Mouse (Mus musculus) limb, embryonic 13.5 days (tissue): ENCODE measurements around the gene Mecom. TPM values are rescaled to one million over a fixed set of nuclear protein-coding genes. Genes with fewer than 3 reads are reported as not detected.
A peak's percentile ranks its signal among the peaks of the same experiment; 100 is the strongest.
"Not testable (repeated sequence)": the region's sequence is repeated elsewhere in the genome, so short reads cannot be mapped to it uniquely, and the experiment has no call there.

Source experiments
- ATAC-seq: fragments of 200-750 bp; cut with Nextera tagmentation; 2 replicates; pipeline ENCODE4 v1.8.0; 2017; ENCODE audit warnings: low read depth, moderate number of reproducible peaks, moderate TSS enrichment; ENCODE audit not compliant: low FRiP score
- H3K27ac ChIP-seq: fragments of 300-500 bp; sonication (generic); 2 replicates; pipeline ENCODE4 v1.5.1; 2015; ENCODE audit warnings: inconsistent platforms, mild to moderate bottlenecking, moderate library complexity
- H3K27me3 ChIP-seq: fragments of 300-500 bp; sonication (generic); 2 replicates; pipeline ENCODE4 v1.6.1; 2015; ENCODE audit warnings: mild to moderate bottlenecking, inconsistent platforms
- H3K36me3 ChIP-seq: fragments of 300-500 bp; sonication (generic); 2 replicates; pipeline ENCODE4 v1.6.1; 2015; ENCODE audit warnings: inconsistent platforms, mild to moderate bottlenecking, moderate library complexity
- H3K4me1 ChIP-seq: fragments of 300-500 bp; sonication (generic); 2 replicates; pipeline ENCODE4 v1.6.1; 2015; ENCODE audit warnings: inconsistent platforms
- H3K4me2 ChIP-seq: fragments of 300-500 bp; sonication (generic); replicated peaks from 2 replicates; pipeline ENCODE4 v1.6.1; 2015; ENCODE audit warnings: inconsistent platforms, mild to moderate bottlenecking, moderate library complexity
- H3K4me3 ChIP-seq: fragments of 300-500 bp; sonication (generic); 2 replicates; pipeline ENCODE4 v1.5.1; 2015; ENCODE audit warnings: moderate library complexity, mild to moderate bottlenecking, inconsistent platforms
- H3K9ac ChIP-seq: fragments of 300-500 bp; sonication (generic); 2 replicates; pipeline ENCODE4 v1.6.1; 2015; ENCODE audit warnings: mild to moderate bottlenecking, inconsistent platforms
- H3K9me3 ChIP-seq: fragments of 300-500 bp; sonication (generic); 2 replicates; pipeline ENCODE4 v1.6.1; 2016; ENCODE audit warnings: inconsistent platforms
- WGBS: fragments of 180-500 bp; shearing (Covaris S2); methylation state at CpG from one replicate; pipeline ENCODE4 v1.1.7; 2015; 5-methylcytosine and 5-hydroxymethylcytosine counted together
- polyA plus RNA-seq: library from polyadenylated mRNA; unstranded; fragments of >200 nt; fragmentation: Nextera tagmentation; extraction: Ambion mirVana; gene quantifications from 2 replicates; pipeline ENCODE4 v1.2.1, GENCODE M21; 2015

Gene Mecom
- polyA plus RNA-seq, 1 experiment from 2014 or later: 90.7 TPM

DNA sequence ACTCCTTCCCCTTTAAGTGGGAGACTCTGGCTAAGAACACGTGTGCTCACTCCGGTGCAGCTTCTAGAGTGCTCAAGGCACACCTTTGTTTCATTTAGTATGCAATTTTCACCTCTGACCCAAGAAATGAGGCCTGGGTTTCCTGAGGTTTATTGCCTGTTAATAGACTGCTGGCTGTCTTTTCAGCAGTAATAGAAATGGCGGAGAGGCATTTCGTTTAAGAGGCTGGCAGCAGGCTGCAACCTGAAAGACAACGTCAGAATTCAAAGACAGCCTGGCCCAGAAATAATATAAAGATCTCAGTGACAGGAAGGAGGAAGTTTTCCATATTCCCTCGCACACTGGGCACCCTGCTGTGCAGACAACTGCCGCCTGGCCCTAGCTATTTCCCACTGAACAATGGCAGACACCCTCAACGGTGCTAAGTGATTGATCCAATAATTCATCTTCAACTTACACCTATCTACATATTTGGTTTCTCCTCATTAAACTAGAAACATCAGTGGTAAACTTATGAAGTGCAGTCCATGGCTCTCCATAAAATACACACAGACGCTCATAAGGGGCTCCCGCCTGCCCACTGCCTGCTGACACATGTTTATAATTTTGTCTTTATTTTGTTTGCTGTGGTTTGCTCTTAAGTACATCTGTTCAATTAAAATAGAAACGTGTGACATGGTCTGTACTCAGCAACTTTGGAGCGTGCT is 319.7 kb downstream of the Mecom start:
- H3K4me2 ChIP-seq: peak overlapping the region; percentile 51
- H3K36me3 ChIP-seq: no peaks in the 10 kb centered on the region
- no peaks in the 10 kb centered on the region for H3K9me3 ChIP-seq
- peaks cover 48% of the 10 kb centered on the region for H3K4me1 ChIP-seq
- WGBS: 14% methylated on average over 12 of the region's 12 CpGs
- peak; percentile 50 for ATAC-seq
- H3K27me3 ChIP-seq: no peaks in the 10 kb centered on the region
- no peak overlapping the region for H3K4me3 ChIP-seq
- no peak overlapping the region for H3K9ac ChIP-seq
- H3K27ac ChIP-seq: peak overlapping the region; percentile 76

DNA sequence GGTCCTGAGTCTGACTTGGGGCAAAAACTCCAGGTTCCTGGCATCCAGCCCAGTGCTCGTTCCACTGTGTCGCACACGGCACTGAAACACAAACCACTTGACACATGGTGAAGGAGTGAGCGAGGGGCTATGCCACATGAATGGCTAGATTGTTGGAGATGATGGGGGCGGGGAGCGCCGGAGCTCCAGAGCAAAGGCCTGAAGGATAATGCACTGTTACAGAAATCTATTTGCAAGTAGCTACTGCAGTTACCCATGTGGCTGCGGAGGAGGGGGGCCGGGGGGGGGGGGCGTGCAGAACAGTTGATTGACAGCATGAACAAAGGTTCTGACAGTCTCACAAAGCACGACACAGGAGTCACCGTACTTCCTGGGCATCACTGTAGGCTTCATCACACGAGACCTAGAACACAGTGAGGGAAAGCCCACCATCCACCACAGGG is 320.9 kb downstream of the Mecom start:
- Histone ChIP-seq H3K9me3 (no peaks in the 10 kb centered on the region), H3K27me3 (no peaks in the 10 kb centered on the region), H3K4me2 (peak overlapping the region; percentile 51), H3K36me3 (no peaks in the 10 kb centered on the region), H3K9ac (no peak overlapping the region), H3K4me1 (peaks cover 58% of the 10 kb centered on the region), H3K27ac (peak overlapping the region; percentile 76), H3K4me3 (no peak overlapping the region)
- peak; percentile 53 for ATAC-seq
- WGBS: 33% methylated on average over 13 of the region's 13 CpGs

DNA sequence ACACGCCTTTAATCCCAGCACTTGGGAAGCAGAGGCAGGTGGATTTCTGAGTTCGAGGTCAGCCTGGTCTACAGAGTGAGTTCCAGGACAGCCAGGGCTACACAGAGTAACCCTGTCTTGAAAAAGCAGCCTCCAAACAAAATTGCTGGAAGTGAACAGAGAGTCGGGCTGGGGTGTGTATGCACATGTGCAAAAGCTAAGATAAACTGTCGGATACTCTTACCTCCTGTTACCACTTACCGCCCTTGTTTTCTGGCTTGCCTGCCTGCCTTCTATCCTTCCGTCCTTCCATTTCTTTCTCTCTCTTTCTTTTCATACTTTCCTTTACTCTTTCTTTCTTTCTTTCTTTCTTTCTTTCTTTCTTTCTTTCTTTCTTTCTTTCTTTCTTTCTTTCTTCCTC is 322.6 kb downstream of the Mecom start:
- not testable (repeated sequence) for H3K36me3 ChIP-seq, H3K27me3 ChIP-seq, H3K9ac ChIP-seq, ATAC-seq, H3K4me3 ChIP-seq, H3K27ac ChIP-seq, H3K4me2 ChIP-seq, H3K9me3 ChIP-seq
- 76% methylated on average over 6 of the region's 6 CpGs for WGBS
- H3K4me1 ChIP-seq: peaks cover 73% of the 10 kb centered on the region

DNA sequence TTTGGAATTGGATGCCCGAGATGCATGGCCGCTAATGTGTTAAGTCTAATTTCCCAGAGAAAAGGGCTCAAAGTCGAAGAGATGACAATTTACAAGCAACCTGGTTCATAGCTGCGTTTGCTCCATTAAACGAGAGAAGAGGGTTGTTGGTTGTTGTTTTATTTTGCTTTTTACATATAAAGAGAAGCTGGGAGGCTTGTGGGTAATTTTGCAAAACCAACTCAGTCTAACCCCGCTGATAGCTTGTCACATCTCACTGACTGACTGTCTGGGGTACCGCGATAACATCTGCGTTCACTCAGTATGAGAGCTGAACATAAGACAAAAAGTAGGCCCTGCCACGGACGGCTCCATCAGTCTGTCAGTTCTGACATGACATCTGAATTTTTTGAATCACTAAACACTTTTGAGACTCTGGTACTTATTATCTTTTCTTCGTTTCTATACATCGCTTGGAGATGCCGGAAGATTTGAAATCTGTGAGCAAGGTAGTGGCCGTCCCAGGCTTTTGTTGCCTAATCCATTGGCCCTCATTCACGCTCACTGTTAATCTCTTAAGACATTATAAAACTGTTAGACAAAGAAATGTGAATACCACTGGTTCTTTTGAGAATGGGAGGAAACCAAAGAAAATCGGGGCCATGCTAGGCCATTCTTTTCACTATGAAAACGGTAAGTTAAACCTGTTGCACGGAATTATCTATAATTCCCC is 327.0 kb downstream of the Mecom start:
- no peak for ATAC-seq
- H3K4me1 ChIP-seq: peaks cover 66% of the 10 kb centered on the region

DNA sequence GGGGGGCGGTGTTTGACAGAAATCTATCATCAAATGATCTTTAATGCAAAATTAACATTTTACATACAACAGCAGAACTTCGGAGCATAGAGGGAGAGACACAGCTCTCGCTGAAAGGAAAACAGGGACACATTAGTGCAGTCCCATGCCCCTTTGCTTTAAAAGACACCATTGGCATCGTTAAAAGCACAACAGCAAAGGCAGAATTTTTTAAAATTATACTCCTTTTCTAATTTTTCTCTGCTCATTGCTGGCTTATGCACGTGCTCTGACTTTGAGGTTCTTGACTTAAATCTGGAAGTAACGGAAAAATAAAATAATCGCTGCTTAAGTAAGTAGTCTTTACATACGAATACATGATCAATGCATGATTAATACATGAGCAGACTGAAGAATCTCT is 327.9 kb downstream of the Mecom start:
- Histone ChIP-seq H3K4me3 (peak overlapping the region; percentile 26), H3K27me3 (no peaks in the 10 kb centered on the region), H3K27ac (peak overlapping the region; percentile 65; the same call in 1 of the 2 replicates), H3K9ac (peak overlapping the region; percentile 50), H3K4me1 (peaks cover 63% of the 10 kb centered on the region), H3K9me3 (no peaks in the 10 kb centered on the region), H3K36me3 (no peaks in the 10 kb centered on the region), H3K4me2 (peak overlapping the region; percentile 59)
- 35% methylated on average over 8 of the region's 8 CpGs for WGBS
- ATAC-seq: no peak

More for the DNA sequence above, 327.0 kb downstream of the Mecom start:
- 0 out of 2 replicates have a peak overlapping the region, but pooled peaks have one; percentile 8 for H3K9ac ChIP-seq
- no peak overlapping the region for H3K4me3 ChIP-seq
- H3K4me2 ChIP-seq: peak overlapping the region; percentile 27
- no peaks in the 10 kb centered on the region for H3K36me3 ChIP-seq
- H3K27ac ChIP-seq: peak overlapping the region; percentile 79
- no peaks in the 10 kb centered on the region for H3K27me3 ChIP-seq
- WGBS: 34% methylated on average over 19 of the region's 19 CpGs
- H3K9me3 ChIP-seq: no peaks in the 10 kb centered on the region

DNA sequence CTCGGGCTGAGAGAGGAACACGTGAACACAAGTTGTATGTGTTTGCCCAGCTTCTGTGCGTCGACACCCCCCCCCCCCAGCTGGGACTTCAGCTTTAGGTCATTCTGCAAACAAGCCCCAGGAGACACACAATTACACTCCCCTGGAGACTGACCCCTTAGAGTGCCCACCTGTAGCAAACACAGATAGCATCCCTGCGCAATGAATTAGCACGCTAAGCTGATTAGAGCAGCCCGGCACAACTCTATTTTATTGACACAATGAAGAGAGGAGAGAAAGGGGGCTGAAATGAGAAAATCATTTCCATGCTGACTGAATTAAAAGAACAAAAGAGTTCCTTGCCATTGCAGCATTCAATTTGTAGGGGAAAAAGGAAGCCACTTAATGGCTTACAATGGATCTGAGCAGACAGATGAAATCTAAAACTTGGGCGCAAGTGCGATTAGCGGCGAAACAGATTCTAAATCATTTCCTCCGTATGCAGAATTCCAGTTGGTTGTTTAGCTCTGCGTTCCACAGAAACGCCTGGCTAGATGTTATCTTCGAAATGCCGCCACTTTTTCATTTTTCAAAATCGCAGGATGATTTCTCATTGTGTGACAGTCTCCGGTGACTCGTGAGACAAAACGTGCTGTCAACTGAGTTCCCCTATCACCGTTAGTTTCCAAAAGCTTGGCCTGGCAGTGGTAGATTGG is 328.5 kb downstream of the Mecom start:
- H3K4me3 ChIP-seq: peak overlapping the region; percentile 26
- no peaks in the 10 kb centered on the region for H3K9me3 ChIP-seq
- peak overlapping the region; percentile 50 for H3K9ac ChIP-seq
- H3K4me2 ChIP-seq: peak overlapping the region; percentile 59
- no peak for ATAC-seq
- peaks cover 67% of the 10 kb centered on the region for H3K4me1 ChIP-seq
- H3K27me3 ChIP-seq: no peaks in the 10 kb centered on the region
- no peaks in the 10 kb centered on the region for H3K36me3 ChIP-seq
- 5% methylated on average over 21 of the region's 21 CpGs for WGBS
- peak overlapping the region; percentile 65 for H3K27ac ChIP-seq

DNA sequence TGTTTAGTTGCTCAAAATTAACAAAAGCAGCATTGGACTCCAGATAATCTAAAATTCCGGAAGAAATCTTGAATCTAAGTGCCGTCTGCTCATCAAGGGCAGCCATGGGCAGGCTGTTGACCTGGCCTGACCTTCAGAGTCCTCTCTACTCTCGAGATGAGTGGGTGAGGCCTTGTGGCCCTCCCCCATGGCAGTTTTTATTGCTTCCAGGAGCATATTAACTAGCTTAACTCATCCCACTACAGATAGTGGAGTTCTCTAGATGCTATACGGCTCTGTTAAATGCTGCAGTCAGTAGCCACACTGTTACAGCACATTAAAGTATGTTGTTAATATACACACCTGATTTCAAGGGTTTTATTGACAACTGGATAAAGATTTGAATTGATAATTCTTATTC is 333.2 kb downstream of the Mecom start:
- Histone ChIP-seq H3K4me2 (no peak overlapping the region), H3K27me3 (no peaks in the 10 kb centered on the region), H3K27ac (no peak overlapping the region), H3K4me1 (peaks cover 64% of the 10 kb centered on the region), H3K4me3 (no peak overlapping the region), H3K36me3 (no peaks in the 10 kb centered on the region), H3K9me3 (no peaks in the 10 kb centered on the region), H3K9ac (no peak overlapping the region)
- WGBS: 42% methylated on average over 4 of the region's 4 CpGs
- no peak for ATAC-seq

DNA sequence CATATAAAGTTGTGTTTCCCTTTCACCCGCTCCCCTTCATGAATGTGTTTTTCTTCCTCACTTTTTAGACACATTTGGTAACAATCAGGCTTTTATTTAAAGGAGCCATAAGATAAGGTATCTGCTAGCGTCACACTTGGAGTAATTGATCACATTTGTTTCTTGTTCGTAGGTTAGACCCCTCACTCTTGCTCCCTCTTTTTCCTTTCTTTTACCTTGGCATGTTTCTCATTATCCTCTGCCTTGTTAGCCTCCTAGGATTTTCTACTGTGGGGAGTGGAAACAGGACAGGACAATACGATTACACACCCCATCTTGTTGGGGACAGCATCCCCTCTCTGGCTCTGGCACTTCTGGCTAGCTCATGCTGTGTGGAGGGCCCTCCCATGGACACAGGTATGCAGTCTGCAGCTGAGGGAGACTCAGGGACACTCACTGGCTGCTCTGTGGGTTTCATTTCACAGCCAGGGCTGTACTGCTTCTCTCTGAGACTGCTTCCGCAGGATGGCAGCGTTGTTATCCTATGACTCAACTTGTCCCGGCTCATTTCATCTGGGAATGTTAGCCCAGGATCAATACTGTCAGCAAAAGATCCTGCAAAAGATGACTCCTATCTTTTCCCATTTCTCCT is 334.2 kb downstream of the Mecom start:
- WGBS: 12% methylated on average over 7 of the region's 7 CpGs
- Histone ChIP-seq H3K4me3 (peak overlapping the region; percentile 4; the same call in 1 of the 2 replicates), H3K36me3 (no peaks in the 10 kb centered on the region), H3K9me3 (no peaks in the 10 kb centered on the region), H3K27ac (peak overlapping the region; percentile 80), H3K4me2 (peak overlapping the region; percentile 39), H3K9ac (peak overlapping the region; percentile 45; the same call in 1 of the 2 replicates), H3K27me3 (no peaks in the 10 kb centered on the region), H3K4me1 (peaks cover 54% of the 10 kb centered on the region)
- ATAC-seq: peak; percentile 55; the same call in 1 of the 2 replicates

DNA sequence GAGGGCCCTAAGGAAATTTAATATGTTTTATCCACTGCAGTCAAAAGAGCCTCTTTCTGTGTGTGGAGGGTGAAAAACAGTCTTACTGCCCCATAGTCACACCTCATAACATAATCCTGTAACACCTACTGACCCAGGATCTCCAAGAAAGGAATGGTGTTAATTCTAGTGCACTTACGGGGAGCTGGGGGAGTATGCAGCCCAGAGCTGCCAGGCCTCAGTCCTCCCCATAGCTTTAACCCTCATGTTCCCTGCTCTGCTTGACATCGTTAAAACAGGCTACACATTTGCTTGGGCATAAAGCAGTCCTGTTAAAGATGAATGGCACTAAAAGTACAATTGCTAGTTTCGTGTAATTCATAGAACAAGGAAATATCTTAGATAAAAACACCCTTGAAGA is 335.0 kb downstream of the Mecom start:
- H3K4me2 ChIP-seq: peak overlapping the region; percentile 39; the same call in 1 of the 2 replicates

DNA sequence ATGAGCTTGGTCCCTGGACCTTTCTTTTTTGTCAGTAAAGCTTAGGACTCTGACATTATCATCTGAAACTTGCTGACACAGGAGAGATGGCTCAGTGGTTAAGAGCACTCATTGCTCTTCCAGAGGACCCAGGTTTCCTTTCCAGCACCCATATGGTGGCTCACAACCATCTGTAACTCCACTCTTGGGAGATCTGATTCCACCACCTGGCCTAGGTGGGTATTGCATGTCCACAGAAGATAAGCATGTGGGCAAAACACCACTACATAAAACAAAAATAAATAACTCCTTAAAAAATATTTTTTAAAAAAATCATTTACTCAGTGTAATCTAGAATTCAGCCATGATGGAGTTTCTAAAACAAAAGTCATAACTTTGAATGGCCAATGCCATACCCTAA is 338.7 kb downstream of the Mecom start:
- no peak for ATAC-seq
- H3K9me3 ChIP-seq: no peaks in the 10 kb centered on the region
- H3K9ac ChIP-seq: no peak overlapping the region
- no peak overlapping the region for H3K4me2 ChIP-seq
- no peaks in the 10 kb centered on the region for H3K27me3 ChIP-seq
- peaks cover 51% of the 10 kb centered on the region for H3K4me1 ChIP-seq
- no peak overlapping the region for H3K27ac ChIP-seq
- H3K4me3 ChIP-seq: no peak overlapping the region
- H3K36me3 ChIP-seq: no peaks in the 10 kb centered on the region

More for the DNA sequence above, 335.0 kb downstream of the Mecom start:
- H3K36me3 ChIP-seq: no peaks in the 10 kb centered on the region
- peak overlapping the region; percentile 80 for H3K27ac ChIP-seq
- H3K4me1 ChIP-seq: peaks cover 49% of the 10 kb centered on the region
- H3K9me3 ChIP-seq: no peaks in the 10 kb centered on the region
- 13% methylated on average over 3 of the region's 3 CpGs for WGBS
- H3K4me3 ChIP-seq: no peak overlapping the region
- H3K9ac ChIP-seq: no peak overlapping the region
- ATAC-seq: peak; percentile 68
- no peaks in the 10 kb centered on the region for H3K27me3 ChIP-seq

DNA sequence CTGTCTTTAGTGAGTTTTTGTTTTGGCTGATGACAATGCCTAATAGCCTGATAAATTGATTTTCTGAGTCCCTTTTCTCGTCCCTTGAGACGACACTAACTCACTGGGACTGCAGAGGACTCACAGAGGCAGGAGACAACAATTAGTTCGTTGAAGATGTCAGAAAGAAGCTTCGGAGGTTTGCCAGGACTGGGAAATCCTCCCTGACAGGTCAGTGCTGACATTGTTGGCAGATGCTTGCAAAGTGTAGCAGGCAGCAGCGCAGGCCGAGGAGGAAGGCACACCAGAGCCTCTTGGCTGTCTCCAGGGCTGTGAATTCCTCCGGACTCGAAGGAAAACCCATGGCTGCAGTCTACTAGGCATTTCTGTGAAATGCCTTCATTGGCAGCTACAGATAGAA is 339.9 kb downstream of the Mecom start:
- H3K36me3 ChIP-seq: no peaks in the 10 kb centered on the region
- H3K9ac ChIP-seq: no peak overlapping the region
- H3K9me3 ChIP-seq: no peaks in the 10 kb centered on the region
- H3K27me3 ChIP-seq: no peaks in the 10 kb centered on the region
- no peak overlapping the region for H3K4me3 ChIP-seq
- ATAC-seq: no peak
- 40% methylated on average over 8 of the region's 8 CpGs for WGBS
- H3K27ac ChIP-seq: no peak overlapping the region
- no peak overlapping the region; the same call in 1 of the 2 replicates for H3K4me2 ChIP-seq
- H3K4me1 ChIP-seq: peaks cover 38% of the 10 kb centered on the region
